Mouse (Mus musculus) kidney, postnatal 4 days (tissue): ENCODE measurements at regions not wholly inside any gene's neighbourhood (a gene's known extent, or its start where the extent isn't known, plus 50 kb on each side); places are given as distances from the start of the nearest gene placed in this dataset.

Experiments
- DNase-seq, 2 experiments: peaks; one replicate each; pipeline ENCODE4 v3.0.0; 2021; ENCODE audit warnings: mixed read lengths in 2 of 2

- no peak for DNase-seq
Observed at GRCm38 (mm10) chr3:71590840-71591239, 1376.8 kb downstream of the Sis start.

- no peak for DNase-seq
Observed at GRCm38 (mm10) chr3:71563820-71564418, 1403.7 kb downstream of the Sis start.

GRCm38 (mm10) chr3:71562901-71563300 lies 1404.8 kb downstream of the Sis start:
- DNase-seq, result no peak

GRCm38 (mm10) chr3:71545821-71546220 lies 1421.8 kb downstream of the Sis start:
- no peak for DNase-seq

- peak; percentile 39 to 48 for DNase-seq
Observed at GRCm38 (mm10) chr3:71512860-71513259, 1454.8 kb downstream of the Sis start.
